Mouse (Mus musculus) spleen, adult 12 weeks (tissue): ENCODE data around the gene Gpc4.

Experiments used
- DNase-seq: peaks from one replicate; pipeline ENCODE4 v3.0.0; 2022; ENCODE audit warnings: low spot score

Gene Gpc4

GRCm38 (mm10) chrX:52017660-52018059, 147.4 kb downstream of the Gpc4 start:
- no peak for DNase-seq
